Mouse (Mus musculus): ENCODE measurements at regions not wholly inside any gene's neighbourhood (a gene's known extent, or its start where the extent isn't known, plus 50 kb on each side); places are given as distances from the start of the nearest gene placed in this dataset.
A peak's percentile ranks its signal among the peaks of the same experiment; 100 is the strongest.

- no peak for ATAC-seq (ENCODE audit: poor library complexity, severe bottlenecking)
Observed at GRCm38 (mm10) chr6:134320379-134320932, 75.7 kb upstream of the Bcl2l14 start.

- ATAC-seq (ENCODE audit: poor library complexity, severe bottlenecking) = no peak
Observed at GRCm38 (mm10) chr6:134324001-134324400, 72.1 kb upstream of the Bcl2l14 start.

GRCm38 (mm10) chr6:134325564-134325963, 70.6 kb upstream of the Bcl2l14 start:
- ATAC-seq (ENCODE audit: poor library complexity, severe bottlenecking) = no peak

- no peak for ATAC-seq (ENCODE audit: poor library complexity, severe bottlenecking)
Observed at GRCm38 (mm10) chr6:134329550-134330299, 66.4 kb upstream of the Bcl2l14 start.

GRCm38 (mm10) chr6:134330300-134330640, 65.8 kb upstream of the Bcl2l14 start:
- ATAC-seq (ENCODE audit: poor library complexity, severe bottlenecking) = no peak

- ATAC-seq (ENCODE audit: poor library complexity, severe bottlenecking) = peak; percentile 89
Observed at GRCm38 (mm10) chr6:134332718-134333432, 63.2 kb upstream of the Bcl2l14 start.

GRCm38 (mm10) chr6:134335711-134336110, 60.4 kb upstream of the Bcl2l14 start:
- ATAC-seq (ENCODE audit: poor library complexity, severe bottlenecking) = no peak

- ATAC-seq (ENCODE audit: poor library complexity, severe bottlenecking) = no peak
Observed at GRCm38 (mm10) chr6:134342796-134343605, 53.1 kb upstream of the Bcl2l14 start.

GRCm38 (mm10) chr6:134343606-134343901, 52.6 kb upstream of the Bcl2l14 start:
- ATAC-seq (ENCODE audit: poor library complexity, severe bottlenecking) = no peak
